Mouse (Mus musculus): ENCODE measurements at regions not wholly inside any gene's neighbourhood (a gene's known extent, or its start where the extent isn't known, plus 50 kb on each side); places are given as distances from the start of the nearest gene placed in this dataset.

- no peak for DNase-seq
Observed at GRCm38 (mm10) chr10:12253274-12253673, 615.9 kb downstream of the Utrn start.

GRCm38 (mm10) chr10:12285679-12286078 is 583.5 kb downstream of the Utrn start:
- DNase-seq: no peak

- no peak for DNase-seq
Observed at GRCm38 (mm10) chr10:12298887-12299286, 570.3 kb downstream of the Utrn start.

GRCm38 (mm10) chr10:12302396-12302795 is 566.8 kb downstream of the Utrn start:
- no peak for DNase-seq

- no peak for DNase-seq
Observed at GRCm38 (mm10) chr10:12320311-12320710, 548.9 kb downstream of the Utrn start.
